Mouse (Mus musculus) limb, embryonic 12.5 days (tissue): Measurements from ENCODE around the gene Tmem156. TPM values are rescaled to one million over a fixed set of nuclear protein-coding genes. Genes with fewer than 3 reads are reported as not detected.

Experiments
- ATAC-seq: fragments of 200-750 bp; cut with Nextera tagmentation; 2 replicates; pipeline ENCODE4 v1.8.0; 2017; ENCODE audit warnings: low read depth, moderate TSS enrichment; ENCODE audit not compliant: insufficient number of reproducible peaks, insufficient read depth, low FRiP score, low TSS enrichment
- H3K27ac ChIP-seq: fragments of 300-500 bp; sonication (generic); 2 replicates; pipeline ENCODE4 v1.5.1; 2016; ENCODE audit warnings: mild to moderate bottlenecking, moderate library complexity
- H3K27me3 ChIP-seq: fragments of 300-500 bp; sonication (generic); 2 replicates; pipeline ENCODE4 v1.6.1; 2016; ENCODE audit warnings: mild to moderate bottlenecking, moderate library complexity
- H3K36me3 ChIP-seq: fragments of 300-500 bp; sonication (generic); 2 replicates; pipeline ENCODE4 v1.6.1; 2016; ENCODE audit warnings: mild to moderate bottlenecking, moderate library complexity
- H3K4me1 ChIP-seq: fragments of 300-500 bp; sonication (generic); replicated peaks from 2 replicates; pipeline ENCODE4 v1.6.1; 2016
- H3K4me2 ChIP-seq: fragments of 300-500 bp; sonication (generic); 2 replicates; pipeline ENCODE4 v1.6.1; 2016; ENCODE audit warnings: mild to moderate bottlenecking, moderate library complexity
- H3K4me3 ChIP-seq: fragments of 300-500 bp; sonication (generic); replicated peaks from 2 replicates; pipeline ENCODE4 v1.5.1; 2016; ENCODE audit warnings: mild to moderate bottlenecking
- H3K9ac ChIP-seq: fragments of 300-500 bp; sonication (generic); replicated peaks from 2 replicates; pipeline ENCODE4 v1.6.1; 2016; ENCODE audit warnings: mild to moderate bottlenecking, moderate library complexity
- H3K9me3 ChIP-seq: fragments of 300-500 bp; sonication (generic); 2 replicates; pipeline ENCODE4 v1.6.1; 2016; ENCODE audit warnings: mild to moderate bottlenecking, moderate library complexity
- WGBS: fragments of 180-500 bp; shearing (Covaris S2); methylation state at CpG from one replicate; pipeline ENCODE4 v1.1.7; 2016; 5-methylcytosine and 5-hydroxymethylcytosine counted together
- polyA plus RNA-seq: library from polyadenylated mRNA; unstranded; fragments of >200 nt; fragmentation: Nextera tagmentation; extraction: Ambion mirVana; gene quantifications from 2 replicates; pipeline ENCODE4 v1.2.1, GENCODE M21; 2016

The Tmem156 gene
- polyA plus RNA-seq, 1 experiment from 2014 or later = not detected

GRCm38 (mm10) chr5:65074693-65075092 is 17.2 kb downstream of the Tmem156 start:
- H3K9me3 ChIP-seq = no peaks in the 10 kb centered on the region
- H3K27me3 ChIP-seq = no peaks in the 10 kb centered on the region
- no peak for ATAC-seq
- H3K4me1 ChIP-seq = peaks cover 20% of the 10 kb centered on the region
- WGBS = 60% methylated on average over 7 of the region's 7 CpGs
- H3K27ac ChIP-seq = no peak overlapping the region
- H3K36me3 ChIP-seq = no peaks in the 10 kb centered on the region
- no peak overlapping the region for H3K4me3 ChIP-seq
- no peak overlapping the region for H3K9ac ChIP-seq
- H3K4me2 ChIP-seq = no peak overlapping the region

DNA sequence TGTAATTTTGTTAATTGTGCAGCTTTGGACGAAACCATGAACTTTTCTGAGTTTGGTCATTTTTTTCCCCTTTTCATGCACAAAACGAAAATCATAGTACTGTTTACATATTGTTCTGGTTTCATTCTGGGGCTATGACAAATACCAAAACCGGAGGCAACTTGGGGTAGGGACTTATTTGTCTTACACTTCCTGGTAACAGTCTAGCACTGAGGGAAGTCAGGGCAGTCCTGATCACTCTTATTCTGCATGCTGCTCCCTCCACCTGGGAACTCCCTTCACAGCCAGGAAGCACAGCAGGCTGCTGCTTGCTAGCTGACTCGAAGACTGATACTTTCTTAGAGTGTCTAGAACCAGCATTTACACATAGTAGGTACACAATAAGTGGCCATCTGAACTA is 18.7 kb downstream of the Tmem156 start:
- WGBS = 78% methylated on average over 4 of the region's 4 CpGs
- H3K36me3 ChIP-seq = no peaks in the 10 kb centered on the region
- no peak for ATAC-seq
- H3K9me3 ChIP-seq = no peaks in the 10 kb centered on the region
- no peak overlapping the region for H3K4me2 ChIP-seq
- peaks cover 32% of the 10 kb centered on the region for H3K4me1 ChIP-seq
- no peaks in the 10 kb centered on the region for H3K27me3 ChIP-seq
- no peak overlapping the region for H3K4me3 ChIP-seq
- H3K27ac ChIP-seq = no peak overlapping the region
- H3K9ac ChIP-seq = no peak overlapping the region

- no peaks in the 10 kb centered on the region for H3K27me3 ChIP-seq
- H3K27ac ChIP-seq = no peak overlapping the region
- H3K4me1 ChIP-seq = peaks cover 33% of the 10 kb centered on the region
- H3K4me2 ChIP-seq = no peak overlapping the region
- 28% methylated on average over 6 of the region's 6 CpGs for WGBS
- no peak overlapping the region for H3K9ac ChIP-seq
- no peaks in the 10 kb centered on the region for H3K36me3 ChIP-seq
- no peak for ATAC-seq
- H3K4me3 ChIP-seq = no peak overlapping the region
- no peaks in the 10 kb centered on the region for H3K9me3 ChIP-seq
These were observed 20.2 kb downstream of the Tmem156 start for GRCm38 (mm10) chr5:65071689-65072118.

- H3K36me3 ChIP-seq = no peaks in the 10 kb centered on the region
- no peaks in the 10 kb centered on the region for H3K9me3 ChIP-seq
- WGBS = 23% methylated on average over 11 of the region's 11 CpGs
- no peak for ATAC-seq
- H3K27me3 ChIP-seq = no peaks in the 10 kb centered on the region
- no peak overlapping the region for H3K9ac ChIP-seq
- H3K4me2 ChIP-seq = peak overlapping the region; percentile 33
- H3K27ac ChIP-seq = peak overlapping the region; percentile 50; the same call in 1 of the 2 replicates
- H3K4me1 ChIP-seq = peaks cover 29% of the 10 kb centered on the region
- no peak overlapping the region for H3K4me3 ChIP-seq
These were observed 22.1 kb downstream of the Tmem156 start for GRCm38 (mm10) chr5:65069872-65070271.

DNA sequence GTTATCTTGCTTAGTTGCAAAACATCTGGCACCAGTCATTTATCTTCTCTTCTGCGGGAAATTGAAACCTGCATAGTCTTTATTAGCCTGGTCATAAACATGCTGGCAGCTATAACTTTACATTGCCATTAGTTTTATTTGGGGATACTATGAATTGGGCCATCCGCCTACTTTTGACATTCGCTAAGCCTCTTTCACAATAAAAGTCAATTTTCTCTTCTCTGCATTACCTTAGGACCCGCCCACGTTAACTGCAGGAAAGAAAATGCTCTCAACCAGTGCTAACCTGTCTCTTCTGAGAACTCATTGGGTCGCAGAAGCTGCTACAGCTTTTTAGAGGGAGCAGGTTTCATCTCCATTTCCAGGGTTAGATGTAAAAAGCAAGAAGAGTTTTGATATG is 23.8 kb downstream of the Tmem156 start:
- ATAC-seq = no peak
- Histone ChIP-seq H3K9ac (no peak overlapping the region), H3K27me3 (no peaks in the 10 kb centered on the region), H3K4me3 (no peak overlapping the region), H3K4me2 (no peak overlapping the region), H3K9me3 (no peaks in the 10 kb centered on the region), H3K36me3 (no peaks in the 10 kb centered on the region), H3K27ac (no peak overlapping the region), H3K4me1 (peaks cover 29% of the 10 kb centered on the region)
- WGBS = 34% methylated on average over 6 of the region's 6 CpGs

DNA sequence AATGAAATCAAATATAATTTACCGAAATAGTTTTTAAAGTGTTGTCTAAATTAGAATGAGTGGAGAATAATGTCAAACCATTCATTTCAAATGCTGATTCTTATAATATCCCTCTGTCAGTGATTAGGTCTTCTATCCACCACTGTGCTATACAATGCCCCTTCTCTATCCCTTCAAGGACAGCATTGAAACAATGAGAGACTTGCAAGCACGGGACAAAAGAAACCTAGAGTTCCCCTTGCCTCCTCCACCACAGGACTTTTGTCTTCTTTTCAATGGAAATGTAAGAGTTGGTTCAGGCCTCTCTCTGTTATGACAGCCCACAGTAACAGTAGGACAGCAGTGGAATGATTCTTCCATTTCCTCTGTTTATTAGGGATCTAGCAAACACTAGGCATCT is 28.7 kb downstream of the Tmem156 start:
- H3K4me1 ChIP-seq = peaks cover 5% of the 10 kb centered on the region
- H3K4me2 ChIP-seq = no peak overlapping the region
- no peaks in the 10 kb centered on the region for H3K27me3 ChIP-seq
- no peak for ATAC-seq
- H3K27ac ChIP-seq = no peak overlapping the region
- no peak overlapping the region for H3K9ac ChIP-seq
- no peaks in the 10 kb centered on the region for H3K36me3 ChIP-seq
- 89% methylated on average over 2 of the region's 2 CpGs for whole genome bisulfite sequencing
- H3K4me3 ChIP-seq = no peak overlapping the region
- no peaks in the 10 kb centered on the region for H3K9me3 ChIP-seq

DNA sequence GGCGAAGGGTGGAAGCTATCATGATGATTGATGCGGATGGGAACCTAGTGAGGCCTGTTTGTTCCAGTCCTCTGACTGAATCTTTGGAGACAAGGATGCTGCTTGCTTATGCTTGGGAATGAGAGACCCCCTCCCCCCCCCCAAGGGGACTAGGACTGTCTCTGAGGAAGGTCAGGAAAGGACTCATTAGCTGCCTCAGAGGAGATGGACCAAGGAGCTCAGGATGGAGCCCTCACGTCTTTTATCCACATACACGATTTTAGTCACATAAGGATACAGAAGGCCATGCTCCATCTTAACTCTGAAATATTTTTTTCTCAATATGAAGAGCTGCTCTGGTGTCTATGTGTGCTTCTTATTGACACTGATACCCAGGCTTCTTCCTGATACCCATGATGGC is 29.7 kb downstream of the Tmem156 start:
- no peaks in the 10 kb centered on the region for H3K36me3 ChIP-seq
- no peak overlapping the region for H3K9ac ChIP-seq
- H3K27me3 ChIP-seq = no peaks in the 10 kb centered on the region
- H3K9me3 ChIP-seq = no peaks in the 10 kb centered on the region
- 94% methylated on average over 4 of the region's 4 CpGs for WGBS
- no peak for ATAC-seq
- no peak overlapping the region for H3K27ac ChIP-seq
- no peaks in the 10 kb centered on the region for H3K4me1 ChIP-seq
- H3K4me2 ChIP-seq = no peak overlapping the region
- H3K4me3 ChIP-seq = no peak overlapping the region

- WGBS = 79% methylated on average over 2 of the region's 2 CpGs
These were observed 32.1 kb downstream of the Tmem156 start for GRCm38 (mm10) chr5:65059806-65060205.

DNA sequence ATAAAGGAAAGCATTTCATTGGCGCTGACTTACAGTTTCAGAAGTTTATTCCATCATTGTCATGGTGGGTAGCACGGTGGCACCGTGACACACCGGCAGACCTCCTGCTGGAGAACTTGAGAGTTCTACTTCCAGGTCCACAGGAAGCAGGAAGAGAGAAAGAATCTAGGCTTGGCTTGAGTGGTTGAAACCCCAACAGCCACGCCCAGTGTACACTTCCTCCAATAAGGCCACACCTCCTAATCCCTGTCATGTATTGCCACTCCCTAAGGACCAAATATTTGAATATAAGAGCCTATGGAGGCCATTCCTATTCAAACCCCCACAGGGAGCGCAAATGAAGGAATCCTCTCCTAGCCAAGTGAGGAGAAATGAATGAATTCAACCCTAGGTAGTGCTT is 34.3 kb downstream of the Tmem156 start:
- Histone ChIP-seq H3K9ac (no peak overlapping the region), H3K4me2 (no peak overlapping the region), H3K4me3 (no peak overlapping the region), H3K4me1 (peaks cover 2% of the 10 kb centered on the region; the same call in 1 of the 2 replicates), H3K36me3 (no peaks in the 10 kb centered on the region), H3K27ac (no peak overlapping the region), H3K27me3 (no peaks in the 10 kb centered on the region), H3K9me3 (no peaks in the 10 kb centered on the region)
- no peak for ATAC-seq
- WGBS = 94% methylated on average over 6 of the region's 6 CpGs

More at GRCm38 (mm10) chr5:65059806-65060205, 32.1 kb downstream of the Tmem156 start:
- no peak overlapping the region for H3K4me2 ChIP-seq
- no peak for ATAC-seq
- H3K9ac ChIP-seq = no peak overlapping the region
- no peaks in the 10 kb centered on the region for H3K27me3 ChIP-seq
- H3K27ac ChIP-seq = no peak overlapping the region
- no peaks in the 10 kb centered on the region for H3K9me3 ChIP-seq
- no peaks in the 10 kb centered on the region for H3K36me3 ChIP-seq
- H3K4me1 ChIP-seq = no peaks in the 10 kb centered on the region
- H3K4me3 ChIP-seq = no peak overlapping the region

- WGBS = 75% methylated on average over 3 of the region's 3 CpGs
These were observed 40.4 kb downstream of the Tmem156 start for GRCm38 (mm10) chr5:65051513-65051912.

GRCm38 (mm10) chr5:65049880-65050279 is 42.1 kb downstream of the Tmem156 start:
- no peak overlapping the region for H3K9ac ChIP-seq
- H3K27me3 ChIP-seq = no peaks in the 10 kb centered on the region
- no peaks in the 10 kb centered on the region for H3K9me3 ChIP-seq
- H3K27ac ChIP-seq = no peak overlapping the region
- H3K4me2 ChIP-seq = no peak overlapping the region
- no peak overlapping the region for H3K4me3 ChIP-seq
- 84% methylated on average over 5 of the region's 5 CpGs for WGBS
- ATAC-seq = no peak
- peaks cover 19% of the 10 kb centered on the region for H3K4me1 ChIP-seq
- no peaks in the 10 kb centered on the region for H3K36me3 ChIP-seq

More at GRCm38 (mm10) chr5:65051513-65051912, 40.4 kb downstream of the Tmem156 start:
- no peak overlapping the region for H3K4me2 ChIP-seq
- H3K27ac ChIP-seq = no peak overlapping the region
- peaks cover 17% of the 10 kb centered on the region for H3K4me1 ChIP-seq
- H3K36me3 ChIP-seq = no peaks in the 10 kb centered on the region
- no peaks in the 10 kb centered on the region for H3K27me3 ChIP-seq
- H3K9me3 ChIP-seq = no peaks in the 10 kb centered on the region
- H3K9ac ChIP-seq = no peak overlapping the region
- no peak overlapping the region for H3K4me3 ChIP-seq
- ATAC-seq = no peak

DNA sequence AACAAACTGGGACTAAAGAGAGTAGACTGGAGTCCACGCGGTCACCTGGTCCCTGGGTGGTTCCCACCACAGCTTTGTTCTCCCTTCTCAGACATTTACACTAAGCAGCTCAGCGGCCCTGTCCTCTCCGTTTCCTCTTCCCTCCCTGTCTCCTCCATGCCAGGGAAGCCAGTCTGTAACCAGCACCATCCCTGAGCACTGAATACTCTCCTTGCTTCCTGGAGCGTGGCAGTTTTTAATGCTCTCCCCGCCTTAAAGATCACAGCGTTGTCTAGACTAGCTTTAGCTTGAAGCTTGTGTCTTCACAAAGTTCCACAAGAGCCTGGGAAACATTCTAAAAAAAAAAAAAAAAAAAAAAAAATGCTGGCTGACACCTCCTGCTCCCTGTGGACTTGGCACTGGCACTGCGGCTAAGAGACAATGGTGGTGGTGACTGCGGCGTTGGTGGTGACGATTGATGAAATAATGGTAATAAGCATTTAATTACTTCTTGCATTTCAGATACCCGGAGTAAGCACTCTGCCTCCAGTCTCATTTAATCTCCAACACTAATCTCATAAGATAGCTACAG is 44.6 kb downstream of the Tmem156 start:
- no peaks in the 10 kb centered on the region for H3K9me3 ChIP-seq
- H3K27ac ChIP-seq = no peak overlapping the region
- H3K36me3 ChIP-seq = no peaks in the 10 kb centered on the region
- WGBS = 76% methylated on average over 12 of the region's 12 CpGs
- H3K4me3 ChIP-seq = no peak overlapping the region
- no peak overlapping the region for H3K4me2 ChIP-seq
- no peaks in the 10 kb centered on the region for H3K27me3 ChIP-seq
- ATAC-seq = no peak
- peaks cover 14% of the 10 kb centered on the region for H3K4me1 ChIP-seq
- H3K9ac ChIP-seq = no peak overlapping the region
